Mouse (Mus musculus) forebrain, embryonic 15.5 days (tissue): Measurements from ENCODE around the gene Ubl3. TPM values are rescaled to one million over a fixed set of nuclear protein-coding genes. Genes with fewer than 3 reads are reported as not detected.

Experiments used
- ATAC-seq: fragments of 200-750 bp; cut with Nextera tagmentation; replicated peaks from 2 replicates; pipeline ENCODE4 v1.8.0; 2017; ENCODE audit warnings: mild to moderate bottlenecking, moderate TSS enrichment, moderate library complexity
- H3K27ac ChIP-seq: fragments of 300-500 bp; sonication (generic); replicated peaks from 2 replicates; pipeline ENCODE4 v1.5.1; 2015; ENCODE audit warnings: mild to moderate bottlenecking, inconsistent platforms
- H3K27me3 ChIP-seq: fragments of 300-500 bp; sonication (generic); 2 replicates; pipeline ENCODE4 v1.6.1; 2015; ENCODE audit warnings: inconsistent platforms
- H3K36me3 ChIP-seq: fragments of 300-500 bp; sonication (generic); 2 replicates; pipeline ENCODE4 v1.6.1; 2015; ENCODE audit warnings: mild to moderate bottlenecking, inconsistent platforms
- H3K4me1 ChIP-seq: fragments of 300-500 bp; sonication (generic); 2 replicates; pipeline ENCODE4 v1.6.1; 2015; ENCODE audit warnings: inconsistent platforms
- H3K4me2 ChIP-seq: fragments of 300-500 bp; sonication (generic); replicated peaks from 2 replicates; pipeline ENCODE4 v1.6.1; 2015; ENCODE audit warnings: mild to moderate bottlenecking, inconsistent platforms
- H3K4me3 ChIP-seq: fragments of 300-500 bp; sonication (generic); 2 replicates; pipeline ENCODE4 v1.5.1; 2015; ENCODE audit warnings: mild to moderate bottlenecking, inconsistent platforms
- H3K9ac ChIP-seq: fragments of 300-500 bp; sonication (generic); replicated peaks from 2 replicates; pipeline ENCODE4 v1.6.1; 2015; ENCODE audit warnings: mild to moderate bottlenecking, inconsistent platforms
- H3K9me3 ChIP-seq: fragments of 300-500 bp; sonication (generic); 2 replicates; pipeline ENCODE4 v1.6.1; 2016; ENCODE audit warnings: inconsistent platforms
- WGBS: fragments of 180-500 bp; shearing (Covaris S2); methylation state at CpG from one replicate; pipeline ENCODE4 v1.1.7; 2015; ENCODE audit warnings: mixed read lengths; 5-methylcytosine and 5-hydroxymethylcytosine counted together
- polyA plus RNA-seq: library from polyadenylated mRNA; unstranded; fragments of >200 nt; fragmentation: Nextera tagmentation; extraction: Ambion mirVana; gene quantifications from 2 replicates; pipeline ENCODE4 v1.2.1, GENCODE M21; 2015

The Ubl3 gene
- polyA plus RNA-seq, 1 experiment from 2014 or later: 91.1 TPM

DNA sequence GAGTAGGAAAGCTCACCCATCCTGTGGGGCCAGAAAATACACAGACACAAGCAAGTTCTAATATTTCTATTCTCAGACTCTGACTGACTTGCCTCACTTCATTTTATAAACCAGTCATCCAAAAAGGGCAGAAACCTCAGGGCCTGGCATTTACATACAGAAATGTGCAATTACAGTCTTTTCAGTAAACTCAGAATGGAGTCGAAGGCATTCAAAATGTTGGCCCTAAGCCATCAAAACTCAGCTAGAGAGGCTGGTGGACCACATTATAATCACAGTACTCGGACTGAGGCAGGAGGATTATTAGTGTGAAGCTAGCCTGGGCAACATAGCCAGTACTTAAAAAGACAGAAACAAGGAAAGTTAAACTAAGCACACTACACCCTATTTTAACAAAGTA is 5.6 kb downstream of the Ubl3 start:
- Histone ChIP-seq H3K9ac (no peak overlapping the region), H3K4me2 (no peak overlapping the region), H3K9me3 (no peaks in the 10 kb centered on the region), H3K27me3 (no peaks in the 10 kb centered on the region), H3K4me1 (peaks cover 41% of the 10 kb centered on the region), H3K27ac (no peak overlapping the region), H3K4me3 (no peak overlapping the region), H3K36me3 (no peaks in the 10 kb centered on the region)
- no peak for ATAC-seq
- WGBS: 3% methylated on average over 2 of the region's 2 CpGs

DNA sequence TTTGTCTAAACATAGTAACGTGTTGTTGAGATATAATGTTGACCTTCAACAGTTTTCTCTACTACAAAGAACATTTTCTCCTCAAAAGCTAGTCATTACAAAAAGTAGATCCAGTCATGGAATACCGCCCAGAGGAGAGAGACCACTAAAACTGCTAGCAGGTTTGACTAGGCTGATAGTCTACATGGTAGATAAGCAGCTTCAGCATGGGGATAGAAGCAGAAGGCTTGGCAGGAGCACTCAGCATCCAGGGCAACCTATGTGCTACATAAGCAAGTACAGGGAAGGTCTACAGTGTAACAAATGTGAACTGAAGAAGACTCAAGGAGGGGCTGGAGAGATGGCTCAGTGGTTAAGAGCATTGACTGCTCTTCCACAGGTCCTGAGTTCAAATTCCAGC is 7.9 kb downstream of the Ubl3 start:
- no peak overlapping the region for H3K9ac ChIP-seq
- no peak overlapping the region for H3K4me3 ChIP-seq

GRCm38 (mm10) chr5:148542196-148542595 is 10.4 kb downstream of the Ubl3 start:
- H3K9ac ChIP-seq: no peak overlapping the region
- H3K27ac ChIP-seq: no peak overlapping the region
- H3K9me3 ChIP-seq: no peaks in the 10 kb centered on the region
- no peaks in the 10 kb centered on the region for H3K36me3 ChIP-seq
- WGBS: 77% methylated on average over 2 of the region's 2 CpGs
- no peaks in the 10 kb centered on the region for H3K27me3 ChIP-seq
- no peak for ATAC-seq
- H3K4me3 ChIP-seq: no peak overlapping the region
- H3K4me1 ChIP-seq: peaks cover 32% of the 10 kb centered on the region
- no peak overlapping the region for H3K4me2 ChIP-seq

More for the DNA sequence above, 7.9 kb downstream of the Ubl3 start:
- Histone ChIP-seq H3K36me3 (no peaks in the 10 kb centered on the region), H3K27me3 (no peaks in the 10 kb centered on the region), H3K4me2 (no peak overlapping the region), H3K4me1 (peaks cover 46% of the 10 kb centered on the region), H3K27ac (no peak overlapping the region), H3K9me3 (no peaks in the 10 kb centered on the region)
- WGBS: 91% methylated on average over 2 of the region's 2 CpGs
- ATAC-seq: no peak

DNA sequence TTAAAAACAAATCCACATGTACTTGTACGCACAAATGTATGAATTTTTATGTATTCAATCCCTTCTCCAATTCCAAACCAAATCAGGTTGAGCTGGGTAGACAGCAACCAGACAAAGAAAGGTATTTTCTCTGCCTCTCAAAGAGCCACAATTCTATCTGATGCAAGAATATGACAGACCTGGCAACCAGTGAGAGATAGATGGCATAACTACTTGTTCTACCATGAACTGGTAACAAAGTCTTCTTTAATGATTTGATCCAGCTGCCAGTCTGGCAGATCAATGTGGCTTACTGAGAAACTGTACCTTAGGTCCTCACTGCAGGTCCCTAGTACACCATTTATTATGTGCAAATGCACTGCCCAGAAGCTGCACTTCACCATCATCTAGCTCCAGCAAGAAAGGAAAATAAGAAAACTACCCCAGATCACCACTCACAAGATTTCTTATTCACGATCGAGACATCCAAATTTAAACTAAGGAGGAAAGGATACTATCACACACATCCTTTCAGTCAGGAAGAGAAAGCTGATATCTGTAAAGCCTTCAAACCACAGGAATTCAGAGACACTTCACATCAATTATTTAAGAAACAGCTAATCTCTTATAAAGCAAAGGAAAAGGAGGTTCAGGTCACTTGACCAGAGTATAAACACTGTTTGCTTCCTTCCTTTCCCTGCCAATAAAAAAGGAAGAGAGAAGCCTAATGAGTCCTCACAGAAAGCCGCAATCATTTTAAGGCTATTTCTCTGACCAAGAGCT is 16.7 kb downstream of the Ubl3 start:
- peaks cover 56% of the 10 kb centered on the region for H3K4me1 ChIP-seq
- no peaks in the 10 kb centered on the region for H3K36me3 ChIP-seq
- no peak overlapping the region for H3K4me3 ChIP-seq
- no peak for ATAC-seq
- WGBS: 91% methylated on average over 4 of the region's 4 CpGs
- H3K4me2 ChIP-seq: no peak overlapping the region
- no peaks in the 10 kb centered on the region for H3K27me3 ChIP-seq
- no peaks in the 10 kb centered on the region for H3K9me3 ChIP-seq
- no peak overlapping the region for H3K27ac ChIP-seq
- no peak overlapping the region for H3K9ac ChIP-seq

DNA sequence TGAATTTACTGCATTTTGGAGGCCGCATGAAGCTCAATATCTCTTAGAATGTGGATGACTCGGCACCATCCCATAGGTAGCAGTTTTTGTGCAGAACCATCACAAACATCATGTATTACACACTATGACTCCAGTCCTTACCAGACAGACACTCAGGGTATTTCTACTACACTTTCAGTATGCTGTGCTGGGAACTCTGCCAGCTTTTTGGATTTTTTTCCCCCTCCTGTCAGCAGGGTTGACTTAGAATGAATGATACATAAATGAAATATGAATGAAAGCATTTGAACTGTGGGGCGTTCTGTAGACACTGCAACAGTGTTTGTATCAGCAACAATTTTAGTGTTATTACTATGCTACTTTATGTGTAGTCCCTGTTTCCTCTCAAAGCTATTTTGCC is 17.9 kb downstream of the Ubl3 start:
- Histone ChIP-seq H3K36me3 (no peaks in the 10 kb centered on the region), H3K4me1 (peaks cover 44% of the 10 kb centered on the region), H3K4me2 (no peak overlapping the region), H3K27ac (no peak overlapping the region), H3K9me3 (no peaks in the 10 kb centered on the region), H3K27me3 (no peaks in the 10 kb centered on the region), H3K4me3 (no peak overlapping the region), H3K9ac (no peak overlapping the region)
- no peak for ATAC-seq
- 75% methylated on average over 3 of the region's 3 CpGs for WGBS

GRCm38 (mm10) chr5:148533924-148534323 is 18.7 kb downstream of the Ubl3 start:
- H3K4me2 ChIP-seq: no peak overlapping the region
- WGBS: 95% methylated on average over 2 of the region's 2 CpGs
- no peak for ATAC-seq

DNA sequence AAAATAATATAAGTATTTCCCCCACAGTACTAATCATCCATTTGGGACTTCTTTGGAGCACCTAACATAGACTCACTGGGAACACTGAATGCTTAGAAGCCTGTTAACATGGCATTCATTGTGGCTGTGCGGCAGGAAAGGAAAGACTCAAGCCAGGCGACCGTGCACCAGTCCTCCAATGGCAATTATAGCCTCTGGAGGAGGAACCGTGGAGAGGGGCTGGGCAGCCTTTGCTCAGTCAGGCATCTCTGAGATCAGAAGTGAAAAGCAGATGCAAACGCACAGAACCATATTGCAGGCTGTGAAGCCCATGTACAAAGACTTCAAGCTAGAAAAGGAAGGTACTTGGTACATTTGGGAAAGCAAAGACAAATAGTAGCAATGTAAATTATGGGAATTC is 20.4 kb downstream of the Ubl3 start:
- peaks cover 43% of the 10 kb centered on the region for H3K4me1 ChIP-seq
- no peak overlapping the region for H3K4me3 ChIP-seq
- H3K36me3 ChIP-seq: no peaks in the 10 kb centered on the region
- H3K9me3 ChIP-seq: no peaks in the 10 kb centered on the region
- H3K27me3 ChIP-seq: no peaks in the 10 kb centered on the region
- H3K4me2 ChIP-seq: no peak overlapping the region
- no peak overlapping the region for H3K9ac ChIP-seq
- no peak overlapping the region; the same call in 1 of the 2 replicates for H3K27ac ChIP-seq
- peak; percentile 78 for ATAC-seq
- WGBS: 2% methylated on average over 5 of the region's 5 CpGs

More at GRCm38 (mm10) chr5:148533924-148534323, 18.7 kb downstream of the Ubl3 start:
- no peak overlapping the region for H3K9ac ChIP-seq
- no peak overlapping the region for H3K4me3 ChIP-seq
- peaks cover 40% of the 10 kb centered on the region for H3K4me1 ChIP-seq
- H3K9me3 ChIP-seq: no peaks in the 10 kb centered on the region
- H3K36me3 ChIP-seq: no peaks in the 10 kb centered on the region
- no peaks in the 10 kb centered on the region for H3K27me3 ChIP-seq
- H3K27ac ChIP-seq: no peak overlapping the region

DNA sequence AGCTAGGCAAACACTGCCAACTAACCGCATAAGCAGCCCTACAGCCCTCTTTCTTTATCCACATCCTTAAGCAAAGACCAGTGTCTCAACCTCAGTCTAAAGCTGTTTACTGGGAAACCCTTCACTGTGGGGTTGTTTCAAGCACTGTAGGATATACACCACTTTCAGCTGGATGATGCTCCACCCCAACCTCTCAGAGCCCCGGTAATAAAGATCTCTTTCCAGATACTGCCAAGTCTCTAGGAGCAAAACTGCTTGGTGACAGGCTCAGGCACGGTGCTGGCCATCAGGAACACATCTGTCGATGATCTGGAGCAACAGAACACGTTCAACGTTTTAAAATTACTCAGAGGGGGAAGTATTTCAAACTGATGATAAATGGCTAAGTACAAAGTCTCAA is 25.0 kb downstream of the Ubl3 start:
- H3K4me1 ChIP-seq: peaks cover 42% of the 10 kb centered on the region

DNA sequence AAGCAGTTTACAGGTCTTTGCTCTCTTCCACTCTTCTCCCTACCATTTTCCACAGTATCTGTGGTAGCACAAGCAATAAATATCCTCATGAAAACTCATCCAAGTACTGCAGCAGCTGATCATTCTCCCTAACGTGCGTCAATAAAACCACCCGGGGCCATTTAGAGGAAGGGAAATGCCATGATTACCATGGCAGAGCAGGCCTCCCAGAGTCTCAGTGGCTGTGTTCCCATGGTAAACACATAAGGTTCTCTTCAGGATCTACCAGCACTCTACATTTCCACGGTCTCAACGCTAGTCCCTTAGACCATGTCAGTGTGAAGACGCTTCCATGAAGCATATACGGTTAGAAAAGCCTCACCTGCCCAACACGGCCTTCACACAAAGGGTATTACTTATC is 26.0 kb downstream of the Ubl3 start:
- no peak overlapping the region for H3K4me2 ChIP-seq
- 83% methylated on average over 8 of the region's 8 CpGs for WGBS

More for the DNA sequence above, 25.0 kb downstream of the Ubl3 start:
- Histone ChIP-seq H3K4me3 (no peak overlapping the region), H3K9me3 (no peaks in the 10 kb centered on the region), H3K9ac (no peak overlapping the region), H3K4me2 (no peak overlapping the region), H3K36me3 (no peaks in the 10 kb centered on the region), H3K27me3 (no peaks in the 10 kb centered on the region), H3K27ac (no peak overlapping the region)
- no peak for ATAC-seq
- WGBS: 72% methylated on average over 6 of the region's 6 CpGs

DNA sequence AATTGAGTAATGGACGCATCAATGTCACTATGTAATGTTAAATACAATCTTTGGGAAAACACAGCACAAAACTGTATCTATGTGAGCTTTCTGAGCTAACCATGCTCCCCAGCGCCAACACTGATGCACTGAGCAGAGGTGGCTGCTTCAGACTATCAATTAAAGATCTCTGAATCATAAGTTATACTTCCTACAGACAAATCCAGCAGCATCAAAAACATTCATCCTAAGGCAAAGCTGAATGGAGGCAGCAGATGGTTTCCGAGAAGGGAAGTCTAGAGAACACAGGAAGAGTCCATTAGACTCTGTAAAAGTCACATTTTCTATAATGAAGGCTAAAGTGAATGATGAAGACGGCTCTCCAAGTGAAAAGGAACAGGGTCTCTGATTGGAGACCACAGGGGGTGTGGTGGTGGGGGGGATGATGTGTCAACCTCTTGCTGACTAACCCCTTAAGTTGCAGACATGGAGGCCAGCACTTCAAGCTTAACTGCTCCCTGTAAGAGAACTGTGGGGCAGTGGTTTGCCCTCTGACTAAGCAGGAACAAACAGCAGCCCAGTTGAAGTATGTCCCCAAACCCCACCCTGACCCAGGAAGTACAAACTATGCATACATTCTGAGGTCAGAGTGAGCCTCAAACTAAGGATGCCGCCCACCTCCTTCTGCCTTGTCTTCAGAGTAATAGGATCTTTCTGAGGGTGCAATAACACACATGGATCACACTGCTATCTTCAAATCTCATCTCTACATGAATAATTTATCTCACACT is 29.2 kb downstream of the Ubl3 start:
- no peaks in the 10 kb centered on the region for H3K27me3 ChIP-seq
- no peaks in the 10 kb centered on the region for H3K36me3 ChIP-seq
- 69% methylated on average over 5 of the region's 5 CpGs for WGBS
- H3K9me3 ChIP-seq: no peaks in the 10 kb centered on the region
- no peak overlapping the region for H3K27ac ChIP-seq
- ATAC-seq: no peak
- peaks cover 33% of the 10 kb centered on the region for H3K4me1 ChIP-seq
- H3K4me2 ChIP-seq: no peak overlapping the region
- no peak overlapping the region for H3K9ac ChIP-seq
- H3K4me3 ChIP-seq: no peak overlapping the region

More for the DNA sequence above, 26.0 kb downstream of the Ubl3 start:
- H3K4me1 ChIP-seq: peaks cover 37% of the 10 kb centered on the region
- H3K4me3 ChIP-seq: no peak overlapping the region
- H3K9ac ChIP-seq: no peak overlapping the region
- H3K9me3 ChIP-seq: no peaks in the 10 kb centered on the region
- no peak overlapping the region for H3K27ac ChIP-seq
- ATAC-seq: no peak
- no peaks in the 10 kb centered on the region for H3K27me3 ChIP-seq
- no peaks in the 10 kb centered on the region for H3K36me3 ChIP-seq

- WGBS: 82% methylated on average over 3 of the region's 3 CpGs
- Histone ChIP-seq H3K4me2 (no peak overlapping the region), H3K4me3 (no peak overlapping the region), H3K27me3 (no peaks in the 10 kb centered on the region), H3K9me3 (no peaks in the 10 kb centered on the region), H3K27ac (no peak overlapping the region), H3K36me3 (no peaks in the 10 kb centered on the region), H3K9ac (no peak overlapping the region), H3K4me1 (peaks cover 31% of the 10 kb centered on the region)
- no peak for ATAC-seq
Measured at GRCm38 (mm10) chr5:148522378-148522777, 30.2 kb downstream of the Ubl3 start.

- H3K4me3 ChIP-seq: no peak overlapping the region
- no peak for ATAC-seq
- no peak overlapping the region for H3K4me2 ChIP-seq
- no peaks in the 10 kb centered on the region for H3K36me3 ChIP-seq
- no peak overlapping the region for H3K27ac ChIP-seq
- 85% methylated on average over 4 of the region's 4 CpGs for WGBS
- peaks cover 6% of the 10 kb centered on the region for H3K4me1 ChIP-seq
- no peaks in the 10 kb centered on the region for H3K27me3 ChIP-seq
- H3K9me3 ChIP-seq: no peaks in the 10 kb centered on the region
- H3K9ac ChIP-seq: no peak overlapping the region
Measured at GRCm38 (mm10) chr5:148517445-148517844, 35.1 kb downstream of the Ubl3 start.
